Mouse (Mus musculus) natural killer cell, adult 2 months (primary cell): ENCODE measurements around the gene Mios.

Experiments used
- DNase-seq, 2 experiments: peaks; one replicate each; pipeline ENCODE4 v3.0.0; 2022; ENCODE audit warnings: low spot score in 2 of 2

The Mios gene

GRCm38 (mm10) chr6:8278426-8279002, 69.5 kb downstream of the Mios start:
- DNase-seq = peak in 1 of 2 experiments; percentile 28

- no peak for DNase-seq
Observed at GRCm38 (mm10) chr6:8283255-8283654, 74.2 kb downstream of the Mios start.

- DNase-seq = no peak
Observed at GRCm38 (mm10) chr6:8285401-8285960, 76.5 kb downstream of the Mios start.
